Mouse (Mus musculus): ENCODE results near the gene Cnbd2.

DNA sequence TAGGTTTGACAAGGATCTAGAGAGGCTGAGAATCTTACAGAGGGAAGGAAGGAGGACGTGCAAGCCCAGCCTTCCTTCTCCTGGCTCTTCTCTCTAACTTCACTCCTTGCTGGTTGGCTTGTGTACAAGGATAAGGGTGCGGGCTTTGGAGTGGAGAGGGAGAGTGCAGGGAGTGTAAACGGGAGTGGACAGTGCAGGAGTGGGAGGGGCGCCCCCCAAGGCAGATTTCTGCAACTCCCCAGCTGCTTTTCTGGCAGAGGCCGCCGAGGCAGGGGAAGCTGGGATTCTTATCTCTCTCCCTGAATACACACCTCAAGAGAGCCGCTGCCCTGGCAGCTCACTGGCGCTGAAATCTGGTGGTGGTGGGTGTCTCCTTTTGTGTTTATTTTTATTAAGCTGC is 110.5 kb downstream of the Cnbd2 start:
- TF ChIP-seq CTCF (IDR thresholded peaks at IDR 0.05; ENCODE audit: insufficient read depth, low read depth, low read length): no peak
- no peak for TF ChIP-seq POLR2A (IDR thresholded peaks at IDR 0.05; ENCODE audit: insufficient read depth, low read depth, low read length)
